Mouse (Mus musculus) frontal cortex, adult (tissue): ENCODE results near the gene Sin3a.

Experiments
- ATAC-seq: cut with Nextera tagmentation; 2 replicates; pipeline ENCODE4 v1.9.2; 2017; ENCODE audit warnings: mild to moderate bottlenecking, moderate library complexity, mixed read lengths; ENCODE audit not compliant: low TSS enrichment

Gene Sin3a

DNA sequence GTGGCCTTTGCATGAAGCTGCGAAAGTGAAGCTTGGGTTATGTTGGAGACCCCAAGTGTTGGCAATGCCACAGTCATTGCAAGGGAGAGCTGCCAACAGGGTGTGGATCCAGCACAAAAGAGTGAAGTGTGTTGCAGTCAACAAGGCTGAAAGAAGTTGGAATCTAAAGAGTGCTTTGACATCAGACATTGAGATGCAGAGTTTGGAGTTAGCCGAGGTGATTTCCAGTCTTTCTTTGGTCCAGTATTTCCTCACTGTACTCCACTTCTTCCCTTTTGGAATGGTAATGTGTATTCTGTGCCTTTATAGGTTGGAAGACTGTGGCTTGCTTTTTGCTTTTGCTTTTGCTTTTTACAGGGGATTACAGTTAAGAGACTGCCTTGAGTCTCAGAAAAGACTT lies 94.3 kb downstream of the Sin3a start:
- no peak for ATAC-seq

DNA sequence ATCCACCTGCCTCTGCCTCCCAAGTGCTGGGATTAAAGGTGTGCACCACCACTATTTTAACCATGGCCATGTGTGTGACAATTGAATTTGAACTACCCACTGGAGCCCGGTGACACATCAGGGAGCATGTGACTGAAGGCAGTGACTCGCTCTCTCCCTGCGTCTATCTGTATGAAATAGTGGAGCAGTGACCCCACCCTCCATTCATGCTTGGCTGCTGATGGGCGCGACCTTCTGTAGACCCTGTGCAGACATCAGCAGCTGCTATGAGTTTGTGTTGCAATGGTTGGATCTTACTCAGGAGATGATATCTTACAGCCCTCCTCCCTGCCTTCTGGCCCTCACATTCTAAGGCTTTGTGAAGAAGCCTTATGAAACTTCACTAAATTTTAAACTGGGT lies 96.6 kb downstream of the Sin3a start:
- ATAC-seq = no peak
